Mouse (Mus musculus): Measurements from ENCODE around the gene Taf13. TPM values are rescaled to one million over a fixed set of nuclear protein-coding genes. Genes with fewer than 3 reads are reported as not detected.

Gene Taf13
- 46.6 and 46.7 TPM in 2 replicates for total RNA-seq (2017)

GRCm38 (mm10) chr3:108571443-108572294 lies at the start of gene Taf13:
Taf13 (plus strand) TSS chr3:108571698.
- peak; percentile 98 for ATAC-seq (ENCODE audit: extremely low read depth, insufficient number of reproducible peaks, low FRiP score, poor library complexity, severe bottlenecking)

GRCm38 (mm10) chr3:108523415-108523814 lies 48.1 kb upstream of the Taf13 start:
- ATAC-seq (ENCODE audit: extremely low read depth, insufficient number of reproducible peaks, low FRiP score, poor library complexity, severe bottlenecking), result no peak

- no peak for ATAC-seq (ENCODE audit: extremely low read depth, insufficient number of reproducible peaks, low FRiP score, poor library complexity, severe bottlenecking)
Observed at GRCm38 (mm10) chr3:108528489-108528888, 43.0 kb upstream of the Taf13 start.

- no peak for ATAC-seq (ENCODE audit: extremely low read depth, insufficient number of reproducible peaks, low FRiP score, poor library complexity, severe bottlenecking)
Observed at GRCm38 (mm10) chr3:108533114-108533885, 38.2 kb upstream of the Taf13 start.

GRCm38 (mm10) chr3:108533951-108534350 lies 37.5 kb upstream of the Taf13 start, which contains the start of gene 1700013F07Rik:
1700013F07Rik (plus strand) TSS chr3:108534150.
- no peak for ATAC-seq (ENCODE audit: extremely low read depth, insufficient number of reproducible peaks, low FRiP score, poor library complexity, severe bottlenecking)

GRCm38 (mm10) chr3:108535896-108536516 lies 35.5 kb upstream of the Taf13 start:
- ATAC-seq (ENCODE audit: extremely low read depth, insufficient number of reproducible peaks, low FRiP score, poor library complexity, severe bottlenecking), result no peak

GRCm38 (mm10) chr3:108536517-108537260 lies 34.8 kb upstream of the Taf13 start, which contains the start of gene 5330417C22Rik:
5330417C22Rik (minus strand) TSS chr3:108536536.
- peak; percentile 33; the same call in 1 of the 2 replicates for ATAC-seq (ENCODE audit: extremely low read depth, insufficient number of reproducible peaks, low FRiP score, poor library complexity, severe bottlenecking)

GRCm38 (mm10) chr3:108537303-108537702 lies 34.2 kb upstream of the Taf13 start:
- ATAC-seq (ENCODE audit: extremely low read depth, insufficient number of reproducible peaks, low FRiP score, poor library complexity, severe bottlenecking), result peak; percentile 75; the same call in 1 of the 2 replicates

GRCm38 (mm10) chr3:108542299-108542698 lies 29.2 kb upstream of the Taf13 start:
- no peak for ATAC-seq (ENCODE audit: extremely low read depth, insufficient number of reproducible peaks, low FRiP score, poor library complexity, severe bottlenecking)

GRCm38 (mm10) chr3:108554111-108554561 lies 17.4 kb upstream of the Taf13 start:
- no peak for ATAC-seq (ENCODE audit: extremely low read depth, insufficient number of reproducible peaks, low FRiP score, poor library complexity, severe bottlenecking)

GRCm38 (mm10) chr3:108554587-108555312 lies 16.7 kb upstream of the Taf13 start:
- peak; percentile 100 for ATAC-seq (ENCODE audit: extremely low read depth, insufficient number of reproducible peaks, low FRiP score, poor library complexity, severe bottlenecking)

GRCm38 (mm10) chr3:108557888-108558287 lies 13.6 kb upstream of the Taf13 start:
- ATAC-seq (ENCODE audit: extremely low read depth, insufficient number of reproducible peaks, low FRiP score, poor library complexity, severe bottlenecking), result no peak

- ATAC-seq (ENCODE audit: extremely low read depth, insufficient number of reproducible peaks, low FRiP score, poor library complexity, severe bottlenecking), result peak; percentile 96
Observed at GRCm38 (mm10) chr3:108562133-108562730, 9.3 kb upstream of the Taf13 start, which contains the start of gene Tmem167b. Tmem167b (minus strand) TSS chr3:108562466.

- peak; percentile 10; the same call in 1 of the 2 replicates for ATAC-seq (ENCODE audit: extremely low read depth, insufficient number of reproducible peaks, low FRiP score, poor library complexity, severe bottlenecking)
Observed at GRCm38 (mm10) chr3:108562777-108563271, 8.7 kb upstream of the Taf13 start.

- peak; percentile 60 for ATAC-seq (ENCODE audit: extremely low read depth, insufficient number of reproducible peaks, low FRiP score, poor library complexity, severe bottlenecking)
Observed at GRCm38 (mm10) chr3:108563309-108563708, 8.2 kb upstream of the Taf13 start.

- ATAC-seq (ENCODE audit: extremely low read depth, insufficient number of reproducible peaks, low FRiP score, poor library complexity, severe bottlenecking), result no peak
Observed at GRCm38 (mm10) chr3:108567990-108568877, 3.3 kb upstream of the Taf13 start.
